Mouse (Mus musculus) mesoderm, embryonic 11.5 days (tissue): ENCODE results near the gene Ndrg2.
"Not testable (repeated sequence)": the region's sequence is repeated elsewhere in the genome, so short reads cannot be mapped to it uniquely, and the experiment has no call there.

ENCODE experiments used
- DNase-seq: peaks from one replicate; pipeline ENCODE4 v3.0.0-alpha.2; 2012; ENCODE audit warnings: low read depth, low spot score

The Ndrg2 gene

DNA sequence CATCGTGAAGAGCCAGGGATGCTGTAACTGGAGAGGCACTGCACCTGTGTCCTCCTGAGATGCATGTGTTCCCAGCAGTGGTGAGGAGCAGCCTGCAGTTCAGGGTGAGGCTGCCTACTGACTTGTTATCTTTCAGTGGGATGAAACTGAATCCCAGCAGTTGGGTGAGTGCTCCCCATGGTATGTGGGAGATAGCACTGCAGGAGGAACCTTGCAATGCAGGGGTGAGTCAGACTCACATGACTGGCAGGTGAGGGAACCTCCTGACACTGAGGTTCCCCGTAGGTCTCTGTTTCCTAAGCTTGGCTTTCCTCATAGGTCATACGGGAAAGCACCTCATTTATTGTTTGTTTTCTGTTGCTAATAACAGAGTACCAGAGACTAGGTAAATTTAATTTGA is 36.4 kb downstream of the Ndrg2 start:
- DNase-seq: no peak

DNA sequence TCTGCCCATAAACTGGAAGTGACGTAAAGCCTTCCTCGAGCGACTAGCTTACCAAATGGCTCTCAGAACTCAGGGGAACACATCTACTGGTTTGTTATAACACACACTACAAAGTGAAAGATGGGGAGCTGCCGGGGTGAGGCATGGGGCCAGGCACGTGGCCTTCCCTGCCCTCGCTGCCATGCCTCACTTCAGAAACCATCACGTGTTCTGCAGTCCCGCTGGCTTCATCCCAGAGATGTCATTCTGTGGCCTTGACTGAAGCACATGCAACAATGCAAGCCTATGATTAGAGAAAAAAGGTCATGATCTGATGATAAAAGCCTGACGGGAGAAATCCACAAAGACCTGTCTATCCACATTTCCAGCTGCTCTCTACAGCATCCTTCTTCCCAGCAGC is 42.2 kb downstream of the Ndrg2 start:
- DNase-seq: no peak

DNA sequence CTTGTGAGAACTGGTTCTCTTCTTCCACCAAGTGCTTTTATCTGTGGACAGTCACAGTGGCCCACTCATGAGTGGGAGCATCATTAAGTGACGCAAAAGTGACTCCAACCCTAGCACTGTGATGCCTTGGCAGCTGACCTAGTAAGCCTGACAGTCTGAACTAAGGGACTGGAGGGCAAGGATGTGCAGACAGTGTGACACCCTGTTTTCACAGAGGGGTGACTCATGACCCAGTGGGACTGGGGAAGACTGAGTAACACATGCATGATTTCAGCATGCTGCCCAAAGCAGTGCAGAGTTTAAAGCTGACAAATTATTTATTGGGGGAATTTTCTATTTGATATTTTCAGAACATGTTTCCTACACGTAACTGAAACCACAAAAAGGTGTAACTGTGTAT is 43.2 kb downstream of the Ndrg2 start:
- DNase-seq: no peak

DNA sequence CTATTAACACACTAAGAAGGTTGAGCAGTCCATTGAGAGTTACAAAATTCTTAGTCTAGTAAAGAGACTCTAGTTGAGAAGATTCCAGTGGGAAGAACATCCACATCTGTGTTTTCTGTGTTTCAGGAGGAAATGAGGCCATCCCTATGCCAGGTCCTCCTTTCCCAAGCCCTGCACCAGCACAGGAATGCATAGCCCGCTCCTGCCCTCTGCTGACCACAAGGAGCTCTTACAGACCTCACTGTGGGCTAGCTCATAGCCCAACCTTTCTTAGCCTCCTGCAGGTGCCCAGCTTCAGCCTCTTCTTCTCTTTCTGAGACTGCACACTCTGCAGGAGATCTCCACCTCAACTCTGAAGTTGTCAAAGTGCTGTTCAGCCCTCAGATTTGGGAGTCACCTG is 50.4 kb downstream of the Ndrg2 start:
- peak; percentile 35 for DNase-seq

DNA sequence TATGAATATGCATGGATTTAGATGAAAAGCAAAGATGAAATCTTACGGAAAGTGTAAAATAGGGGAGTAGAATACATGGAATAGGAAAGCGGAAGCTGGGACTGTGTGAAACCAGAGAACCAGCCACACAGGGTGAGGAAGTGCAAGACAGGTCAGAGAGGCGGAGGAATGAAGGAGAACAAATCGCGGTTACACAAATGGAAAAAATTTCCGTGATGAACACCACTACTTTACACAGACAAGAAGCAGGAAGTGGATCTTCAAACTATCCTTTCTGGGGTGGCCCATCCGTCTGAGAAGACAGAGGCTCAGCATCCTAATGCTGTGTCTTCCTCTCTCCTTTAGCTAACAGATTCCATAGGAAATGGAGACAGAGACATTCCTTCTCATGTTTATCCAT is 58.7 kb downstream of the Ndrg2 start:
- DNase-seq: not testable (repeated sequence)
